Mouse (Mus musculus): Measurements from ENCODE around the gene Gm20897. TPM values are rescaled to one million over a fixed set of nuclear protein-coding genes. Genes with fewer than 3 reads are reported as not detected.
"Not testable (repeated sequence)": the region's sequence is repeated elsewhere in the genome, so short reads cannot be mapped to it uniquely, and the experiment has no call there.

Gene Gm20897
- not detected for total RNA-seq (2021)

- intact Hi-C loops (cut with DNase I) = not testable (repeated sequence)
These were observed at the start of gene Gm20897 for GRCm38 (mm10) chrY:38502138-38502537. Gm20897 (minus strand) TSS chrY:38502238.

More at GRCm38 (mm10) chrY:38502138-38502537, at the start of gene Gm20897:
- DNase-seq = not testable (repeated sequence)

Other genes starting within 250 kb of the Gm20897 start
- not detected for gene Gm21732, start 73.5 kb upstream of the Gm20897 start, total RNA-seq (2021)